Mouse (Mus musculus): Measurements from ENCODE around the gene Magi3. TPM values are rescaled to one million over a fixed set of nuclear protein-coding genes. Genes with fewer than 3 reads are reported as not detected.

Magi3 gene
- 5.0 and 5.9 TPM in 2 replicates for polyA plus RNA-seq (2012; rRNA removed; ENCODE audit: low replicate concordance)

GRCm38 (mm10) chr3:104220295-104220965, at the start of gene Magi3:
Magi3 (minus strand) TSS chr3:104220374.

GRCm38 (mm10) chr3:103967861-103968691, 252.1 kb downstream of the Magi3 start, which contains the start of gene Phtf1:
Phtf1 (plus strand) TSS chr3:103968110.

